Mouse (Mus musculus): ENCODE measurements at regions not wholly inside any gene's neighbourhood (a gene's known extent, or its start where the extent isn't known, plus 50 kb on each side); places are given as distances from the start of the nearest gene placed in this dataset.

GRCm38 (mm10) chr2:46394161-46394560, 1277.0 kb upstream of the Zeb2 start:
- Histone ChIP-seq H3K9ac (no peak overlapping the region), H3K4me3 (no peak overlapping the region), H3K36me3 (no peaks in the 10 kb centered on the region), H3K9me3 (no peaks in the 10 kb centered on the region), H3K4me1 (no peaks in the 10 kb centered on the region), H3K4me2 (replicated peaks) (no peak overlapping the region), H3K27me3 (no peaks in the 10 kb centered on the region), H3K27ac (no peak overlapping the region)
- whole genome bisulfite sequencing, result 71% methylated on average over 2 of the region's 2 CpGs
- ATAC-seq (ENCODE audit: low FRiP score, low read depth), result no peak

DNA sequence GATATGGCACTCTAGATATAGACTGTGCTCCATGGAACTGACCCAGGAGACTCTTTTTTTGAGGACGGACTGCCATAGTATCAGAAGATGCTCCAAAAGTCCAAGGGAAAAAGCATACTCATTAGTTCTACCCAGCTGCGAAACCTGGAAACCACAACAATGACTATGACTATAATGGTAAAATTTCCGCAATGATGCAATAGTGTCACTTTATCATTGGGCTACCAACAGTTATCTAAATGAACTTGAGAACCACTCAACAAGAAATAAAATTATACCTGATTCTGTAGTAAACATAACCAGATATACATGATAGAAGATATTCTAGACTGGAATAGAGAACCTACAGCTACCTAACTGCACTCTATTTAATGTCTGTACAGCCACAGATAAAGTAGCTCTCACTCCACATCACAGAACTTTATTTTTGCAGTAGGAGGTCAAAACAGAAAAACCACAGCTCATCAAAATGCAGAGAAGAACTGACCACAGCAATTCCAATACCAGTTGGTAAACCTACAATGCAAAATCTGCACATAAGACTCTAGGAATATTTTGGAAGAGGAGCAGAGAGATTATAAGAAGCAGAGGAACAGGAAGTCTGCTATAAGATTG, 1255.8 kb upstream of the Zeb2 start:
- ATAC-seq (ENCODE audit: low FRiP score, low read depth), result no peak
- Histone ChIP-seq H3K4me2 (replicated peaks) (no peak overlapping the region), H3K4me3 (no peak overlapping the region), H3K4me1 (no peaks in the 10 kb centered on the region), H3K9ac (no peak overlapping the region), H3K36me3 (no peaks in the 10 kb centered on the region), H3K27me3 (no peaks in the 10 kb centered on the region), H3K27ac (no peak overlapping the region), H3K9me3 (no peaks in the 10 kb centered on the region)
- WGBS, result 96% methylated on average over 3 of the region's 3 CpGs

GRCm38 (mm10) chr2:46371755-46372154, 1254.6 kb upstream of the Zeb2 start:
- Histone ChIP-seq H3K4me2 (replicated peaks) (no peak overlapping the region), H3K27me3 (no peaks in the 10 kb centered on the region), H3K27ac (no peak overlapping the region), H3K4me1 (no peaks in the 10 kb centered on the region), H3K4me3 (no peak overlapping the region), H3K9me3 (no peaks in the 10 kb centered on the region), H3K36me3 (no peaks in the 10 kb centered on the region), H3K9ac (no peak overlapping the region)
- 78% methylated on average over 1 of the region's 1 CpGs for WGBS
- ATAC-seq (ENCODE audit: low FRiP score, low read depth), result no peak

GRCm38 (mm10) chr2:46370949-46371348, 1253.8 kb upstream of the Zeb2 start:
- 74% methylated on average over 5 of the region's 5 CpGs for WGBS
- no peaks in the 10 kb centered on the region for H3K4me1 ChIP-seq
- no peak for ATAC-seq (ENCODE audit: low FRiP score, low read depth)
- no peak overlapping the region for H3K4me2 ChIP-seq (replicated peaks)
- H3K27ac ChIP-seq, result no peak overlapping the region
- no peaks in the 10 kb centered on the region for H3K9me3 ChIP-seq
- no peak overlapping the region for H3K4me3 ChIP-seq
- no peaks in the 10 kb centered on the region for H3K36me3 ChIP-seq
- H3K9ac ChIP-seq, result no peak overlapping the region
- H3K27me3 ChIP-seq, result no peaks in the 10 kb centered on the region

- H3K9ac ChIP-seq, result no peak overlapping the region
- no peak overlapping the region for H3K27ac ChIP-seq
- H3K4me3 ChIP-seq, result no peak overlapping the region
- no peak overlapping the region for H3K4me2 ChIP-seq (replicated peaks)
- H3K36me3 ChIP-seq, result no peaks in the 10 kb centered on the region
- no peaks in the 10 kb centered on the region for H3K4me1 ChIP-seq
- H3K27me3 ChIP-seq, result no peaks in the 10 kb centered on the region
- no peaks in the 10 kb centered on the region for H3K9me3 ChIP-seq
- 94% methylated on average over 4 of the region's 4 CpGs for WGBS
- ATAC-seq (ENCODE audit: low FRiP score, low read depth), result no peak
Measured at GRCm38 (mm10) chr2:46368882-46369281, 1251.7 kb upstream of the Zeb2 start.

- no peak overlapping the region for H3K4me2 ChIP-seq (replicated peaks)
- 86% methylated on average over 3 of the region's 3 CpGs for WGBS
- H3K4me1 ChIP-seq, result no peaks in the 10 kb centered on the region
- no peak overlapping the region for H3K27ac ChIP-seq
- H3K4me3 ChIP-seq, result no peak overlapping the region
- ATAC-seq (ENCODE audit: low FRiP score, low read depth), result no peak
- no peaks in the 10 kb centered on the region for H3K9me3 ChIP-seq
- H3K27me3 ChIP-seq, result no peaks in the 10 kb centered on the region
- no peak overlapping the region for H3K9ac ChIP-seq
- H3K36me3 ChIP-seq, result no peaks in the 10 kb centered on the region
Measured at GRCm38 (mm10) chr2:46366135-46366485, 1248.9 kb upstream of the Zeb2 start.

- Histone ChIP-seq H3K4me1 (no peaks in the 10 kb centered on the region), H3K9ac (no peak overlapping the region), H3K9me3 (no peaks in the 10 kb centered on the region), H3K27me3 (no peaks in the 10 kb centered on the region), H3K27ac (no peak overlapping the region), H3K4me2 (replicated peaks) (no peak overlapping the region), H3K36me3 (no peaks in the 10 kb centered on the region), H3K4me3 (no peak overlapping the region)
- WGBS, result 83% methylated on average over 4 of the region's 4 CpGs
- no peak for ATAC-seq (ENCODE audit: low FRiP score, low read depth)
Measured at GRCm38 (mm10) chr2:46365428-46366134, 1248.4 kb upstream of the Zeb2 start.

GRCm38 (mm10) chr2:46360049-46360712, 1243.0 kb upstream of the Zeb2 start:
- WGBS, result 61% methylated on average over 4 of the region's 4 CpGs
- no peak for ATAC-seq (ENCODE audit: low FRiP score, low read depth)
- H3K4me2 ChIP-seq (replicated peaks), result no peak overlapping the region
- no peaks in the 10 kb centered on the region for H3K27me3 ChIP-seq
- no peak overlapping the region for H3K4me3 ChIP-seq
- H3K36me3 ChIP-seq, result no peaks in the 10 kb centered on the region
- H3K4me1 ChIP-seq, result no peaks in the 10 kb centered on the region
- H3K9me3 ChIP-seq, result no peaks in the 10 kb centered on the region
- H3K27ac ChIP-seq, result no peak overlapping the region
- no peak overlapping the region for H3K9ac ChIP-seq

DNA sequence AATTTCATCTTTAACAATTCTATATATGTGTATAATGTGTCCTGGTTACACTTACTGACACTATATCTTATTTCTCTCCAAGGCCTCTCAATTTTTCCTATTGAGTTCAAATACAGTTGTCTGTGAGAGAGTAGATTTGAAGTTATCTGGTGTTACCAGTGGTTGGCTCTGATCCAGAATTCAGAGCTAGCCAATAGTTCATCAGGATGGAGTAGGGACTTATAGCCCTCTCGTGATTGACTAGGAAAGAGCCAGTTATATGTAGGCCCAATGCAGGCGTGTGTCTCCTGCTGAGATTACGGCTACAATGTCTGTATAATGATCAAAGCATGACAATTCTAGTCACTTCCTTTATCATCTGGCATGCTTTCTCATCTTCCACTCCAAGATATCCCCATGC, 1241.0 kb upstream of the Zeb2 start:
- no peak overlapping the region for H3K27ac ChIP-seq
- 86% methylated on average over 3 of the region's 3 CpGs for WGBS
- H3K9me3 ChIP-seq, result no peaks in the 10 kb centered on the region

DNA sequence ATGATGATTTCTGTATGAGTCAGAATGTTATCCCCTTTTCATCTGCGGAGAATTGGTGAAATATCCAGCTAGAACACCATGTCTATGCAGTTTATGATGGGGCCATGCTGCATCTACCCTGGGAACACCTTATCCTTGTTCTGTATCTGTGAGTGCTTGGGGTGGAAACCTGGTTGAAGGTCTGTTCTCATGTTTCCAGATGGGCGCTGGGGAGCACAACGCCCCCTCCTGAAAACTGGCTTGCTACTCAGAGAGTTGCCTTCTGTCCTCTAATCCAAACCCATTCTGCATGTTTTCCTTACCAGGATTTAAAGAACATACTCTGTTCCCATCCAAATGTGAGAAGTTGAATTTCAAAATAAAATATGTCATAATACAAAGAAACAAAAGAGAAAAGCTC, 1239.5 kb upstream of the Zeb2 start:
- H3K36me3 ChIP-seq, result no peaks in the 10 kb centered on the region

More for the DNA sequence above, 1241.0 kb upstream of the Zeb2 start:
- no peaks in the 10 kb centered on the region for H3K27me3 ChIP-seq
- no peaks in the 10 kb centered on the region for H3K36me3 ChIP-seq
- no peak overlapping the region for H3K4me3 ChIP-seq
- no peaks in the 10 kb centered on the region for H3K4me1 ChIP-seq
- H3K4me2 ChIP-seq (replicated peaks), result no peak overlapping the region
- H3K9ac ChIP-seq, result no peak overlapping the region
- ATAC-seq (ENCODE audit: low FRiP score, low read depth), result no peak

DNA sequence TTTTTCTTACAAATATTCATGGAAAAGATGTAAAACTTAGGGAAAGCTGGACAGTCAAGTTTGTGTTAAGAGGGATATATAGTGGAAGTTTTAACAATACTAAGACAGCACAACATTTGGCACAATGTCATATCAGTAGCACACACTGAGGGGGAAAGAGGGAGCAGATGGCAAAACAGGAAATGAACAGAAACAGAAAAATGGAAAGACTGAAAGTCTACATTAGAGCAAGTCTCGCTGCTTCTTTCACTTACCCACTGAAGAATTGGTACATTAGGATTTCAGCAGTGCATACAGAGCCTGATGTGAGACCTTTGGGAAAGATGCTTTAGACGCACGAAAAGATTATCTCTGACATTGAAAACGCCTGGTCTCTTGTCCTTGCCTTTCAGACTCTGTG, 1223.5 kb upstream of the Zeb2 start:
- H3K4me2 ChIP-seq (replicated peaks), result no peak overlapping the region
- no peak overlapping the region for H3K27ac ChIP-seq
- H3K27me3 ChIP-seq, result no peaks in the 10 kb centered on the region
- no peaks in the 10 kb centered on the region for H3K9me3 ChIP-seq
- no peak overlapping the region for H3K4me3 ChIP-seq
- WGBS, result 86% methylated on average over 4 of the region's 4 CpGs
- H3K4me1 ChIP-seq, result no peaks in the 10 kb centered on the region
- no peak for ATAC-seq (ENCODE audit: low FRiP score, low read depth)
- no peaks in the 10 kb centered on the region for H3K36me3 ChIP-seq
- no peak overlapping the region for H3K9ac ChIP-seq

More for the DNA sequence above, 1239.5 kb upstream of the Zeb2 start:
- 87% methylated on average over 3 of the region's 3 CpGs for WGBS
- Histone ChIP-seq H3K27ac (no peak overlapping the region), H3K9ac (no peak overlapping the region), H3K27me3 (no peaks in the 10 kb centered on the region), H3K4me2 (replicated peaks) (no peak overlapping the region), H3K9me3 (no peaks in the 10 kb centered on the region), H3K4me1 (no peaks in the 10 kb centered on the region), H3K4me3 (no peak overlapping the region)
- no peak for ATAC-seq (ENCODE audit: low FRiP score, low read depth)

DNA sequence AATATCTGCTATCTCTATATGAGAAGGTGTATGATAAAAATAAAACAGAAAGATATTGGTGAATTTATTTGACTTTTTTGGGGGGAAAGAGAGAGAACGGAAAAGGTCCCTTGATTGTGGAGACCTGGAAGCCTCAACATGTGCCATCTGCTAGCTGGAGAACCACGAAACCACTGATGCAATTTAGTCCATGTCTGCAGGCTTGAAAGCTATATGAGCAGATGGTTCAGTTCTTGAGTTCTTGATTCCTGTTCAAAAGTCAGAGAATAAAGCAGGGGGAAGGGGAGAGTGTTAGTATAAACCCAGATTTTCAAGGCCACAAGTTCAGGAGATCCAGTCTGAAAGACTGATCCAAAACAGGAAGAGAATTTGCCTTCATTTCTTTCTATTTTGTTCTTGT, 1199.5 kb upstream of the Zeb2 start:
- H3K27ac ChIP-seq, result no peak overlapping the region
- H3K9me3 ChIP-seq, result no peaks in the 10 kb centered on the region
- 88% methylated on average over 2 of the region's 2 CpGs for WGBS
- H3K4me2 ChIP-seq (replicated peaks), result no peak overlapping the region
- no peaks in the 10 kb centered on the region for H3K27me3 ChIP-seq
- no peaks in the 10 kb centered on the region for H3K36me3 ChIP-seq
- no peaks in the 10 kb centered on the region for H3K4me1 ChIP-seq
- no peak overlapping the region for H3K9ac ChIP-seq
- ATAC-seq (ENCODE audit: low FRiP score, low read depth), result no peak
- H3K4me3 ChIP-seq, result no peak overlapping the region
